Mouse (Mus musculus) frontal cortex, postnatal 25 days (tissue): ENCODE data around the gene Gns.
"Not testable (repeated sequence)": the region's sequence is repeated elsewhere in the genome, so short reads cannot be mapped to it uniquely, and the experiment has no call there.

ENCODE experiments used
- DNase-seq, 2 experiments: peaks; one replicate each; pipeline ENCODE4 v3.0.0; 2022; ENCODE audit warnings: low spot score in 2 of 2

Gns gene

GRCm38 (mm10) chr10:121364801-121365564 is at the start of gene Gns:
Gene Gns, plus strand, starts transcription at chr10:121365090.
- peak; percentile 61 to 75 for DNase-seq

DNA sequence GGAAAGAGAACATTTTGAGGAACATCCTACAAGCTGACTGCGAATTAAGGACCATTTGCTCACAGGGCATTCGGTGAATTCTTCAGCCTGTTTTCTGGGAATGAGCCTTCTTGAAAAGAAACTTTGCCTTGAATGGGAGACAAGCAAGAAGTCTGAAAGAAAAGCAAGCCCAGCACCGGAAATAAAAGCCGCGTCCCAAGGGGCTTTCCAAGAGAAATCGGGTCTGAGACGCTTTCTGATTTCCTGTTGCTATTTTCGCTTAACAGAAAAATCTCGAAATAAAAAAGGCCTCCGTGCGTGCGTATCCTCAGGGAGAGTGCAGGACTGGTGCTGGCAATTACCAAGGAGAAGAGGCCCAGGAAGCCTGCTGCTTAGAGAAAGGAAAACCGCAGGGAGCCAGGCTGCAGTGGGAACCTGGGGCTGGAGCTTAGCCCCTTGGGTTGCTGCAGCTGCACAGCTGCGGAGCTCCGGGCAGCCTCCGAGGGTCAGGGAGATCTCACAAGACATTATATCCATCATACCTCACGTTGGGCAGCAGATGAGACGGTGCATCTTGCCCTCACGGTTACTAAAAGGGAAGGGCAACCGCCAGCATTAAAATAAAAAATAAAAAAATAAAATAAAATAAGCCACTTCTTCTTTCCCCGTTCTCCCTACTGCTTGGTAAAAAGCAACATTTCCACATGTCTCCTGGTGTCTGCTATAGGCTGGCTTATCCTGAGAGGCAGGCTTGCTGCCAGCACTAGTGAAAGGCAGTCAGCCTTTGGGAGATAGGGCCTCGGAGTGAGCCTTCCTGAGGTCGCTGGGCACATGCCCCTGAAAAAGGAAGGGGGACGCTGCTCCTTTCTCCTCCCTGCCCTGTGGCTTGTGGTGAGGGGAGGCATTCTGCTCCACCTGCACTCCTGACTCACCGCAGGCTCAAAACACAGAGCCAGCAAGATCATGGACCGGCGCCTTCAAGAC is 49.3 kb upstream of the Gns start:
- DNase-seq = no peak

DNA sequence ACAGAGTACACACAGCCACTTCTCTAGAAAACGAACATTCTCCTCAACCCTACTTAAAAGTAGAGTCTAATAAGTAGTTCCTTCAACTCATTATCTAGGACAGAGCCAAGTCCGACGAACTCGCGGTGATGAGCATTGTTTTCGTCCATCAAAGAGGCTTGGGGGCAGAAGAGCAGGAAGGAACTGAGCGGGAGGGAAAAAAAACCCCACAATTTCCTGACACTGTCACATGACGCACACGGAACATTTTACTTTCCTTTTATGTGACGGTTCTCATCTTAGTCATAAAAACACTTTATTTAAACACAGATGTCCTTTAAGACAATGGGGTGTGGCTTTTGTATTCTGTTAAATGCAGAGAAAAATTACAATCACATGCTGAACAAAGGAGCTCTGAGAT is 48.5 kb upstream of the Gns start:
- DNase-seq = no peak

DNA sequence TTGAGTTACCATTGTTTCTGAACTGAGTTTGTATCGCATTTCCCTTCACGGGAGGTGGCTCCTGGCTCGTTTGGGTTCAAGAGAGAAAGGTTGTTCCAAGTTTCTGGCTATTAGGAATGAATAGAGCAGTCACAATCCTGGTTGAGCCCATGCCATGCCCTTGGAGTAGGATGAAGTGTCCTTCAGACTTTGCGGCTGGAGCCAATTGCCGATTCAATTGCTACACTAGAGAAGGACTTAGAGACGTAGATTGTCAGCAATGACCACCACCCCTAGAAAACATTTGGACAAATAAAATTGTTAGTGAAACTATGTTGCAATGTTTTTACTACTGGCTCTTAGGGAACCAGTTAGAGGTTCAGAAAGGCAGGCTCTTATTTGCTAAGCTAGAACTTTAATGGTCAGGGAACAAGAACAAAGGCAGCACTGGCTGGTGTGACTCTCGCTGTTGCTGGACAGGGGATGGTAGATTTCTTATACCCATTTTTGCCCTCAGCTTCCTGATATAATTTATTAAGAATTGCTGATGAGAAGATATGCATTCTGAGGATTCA is 46.4 kb upstream of the Gns start:
- no peak for DNase-seq

GRCm38 (mm10) chr10:121323493-121323892 is 41.4 kb upstream of the Gns start:
- no peak for DNase-seq

DNA sequence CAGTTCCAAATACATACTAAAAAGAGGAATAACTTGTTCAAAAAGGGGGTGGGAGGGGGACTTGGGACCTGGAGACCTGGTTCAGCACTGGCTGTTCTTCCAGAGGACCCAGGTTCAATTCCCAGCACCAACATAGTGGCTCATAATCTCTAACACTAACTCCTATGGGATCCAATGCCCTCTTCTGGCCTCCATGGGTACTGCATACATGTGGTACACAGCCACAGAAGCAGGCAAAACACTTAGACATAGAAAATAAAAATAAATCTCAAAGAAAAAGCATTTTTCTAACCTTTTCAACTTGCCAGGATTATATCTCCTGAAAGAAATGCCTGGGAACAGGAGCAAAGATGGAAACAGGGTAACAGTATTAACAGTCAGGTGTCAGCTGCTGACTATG is 38.7 kb upstream of the Gns start:
- no peak for DNase-seq

DNA sequence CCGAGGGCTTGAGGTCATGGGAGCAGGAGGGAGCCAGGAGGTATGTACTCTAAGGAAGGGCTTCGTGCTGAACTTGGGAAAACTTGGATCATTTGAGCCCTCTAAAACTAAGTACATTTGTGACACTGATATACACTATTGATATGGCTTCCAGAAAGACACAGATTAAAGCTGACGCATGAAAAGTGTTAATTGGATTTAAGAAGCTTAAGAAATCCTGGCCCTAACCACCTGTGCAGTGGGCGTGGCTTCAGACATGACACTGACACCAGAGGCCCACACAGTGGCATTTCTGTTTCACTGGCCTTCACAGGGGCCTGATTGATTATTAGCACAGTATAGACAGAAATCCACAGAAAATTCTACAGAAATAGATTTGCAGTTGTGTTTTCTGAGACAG is 35.3 kb upstream of the Gns start:
- DNase-seq = no peak

DNA sequence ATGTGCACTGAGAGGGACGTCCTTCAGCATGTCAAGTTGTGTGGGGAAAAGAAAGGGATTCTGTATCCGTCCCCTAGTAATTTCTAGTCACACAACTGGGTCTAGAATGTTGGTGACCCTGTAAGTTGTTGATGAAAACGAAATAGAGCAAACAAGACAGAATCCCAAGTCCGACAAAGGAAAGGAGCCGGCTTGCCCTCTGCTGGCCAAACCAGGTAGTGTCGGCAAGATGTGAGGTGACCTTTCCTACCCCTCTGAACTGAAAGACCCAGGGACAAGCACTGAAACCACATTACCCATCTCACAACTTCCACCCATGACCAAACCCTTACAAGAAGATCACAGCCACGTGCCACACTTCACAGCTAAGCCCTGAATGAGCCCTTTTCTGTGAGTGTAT is 34.0 kb upstream of the Gns start:
- DNase-seq = peak; percentile 52 to 68

DNA sequence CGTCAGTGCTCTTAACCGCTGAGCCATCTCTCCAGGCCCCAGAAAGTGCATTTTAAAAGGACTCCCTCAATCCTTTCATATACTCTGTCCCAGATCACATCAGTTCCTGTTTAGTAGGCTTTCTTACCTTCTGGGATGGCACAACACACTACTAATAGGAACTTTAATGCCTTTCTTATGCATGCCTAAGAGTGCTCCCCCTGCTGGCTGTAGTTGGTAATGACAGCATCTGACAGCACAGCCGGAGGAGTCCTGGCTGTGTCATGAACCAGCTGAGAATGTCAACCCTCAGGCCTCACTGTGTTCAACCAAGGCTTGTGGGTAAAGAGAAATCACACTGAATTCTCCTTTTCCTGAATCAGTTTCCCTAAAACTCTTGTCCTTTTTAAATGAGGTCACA is 30.3 kb upstream of the Gns start:
- peak; percentile 29 to 42 for DNase-seq

- not testable (repeated sequence) for DNase-seq
Measured at GRCm38 (mm10) chr10:121336536-121336935, 28.4 kb upstream of the Gns start.

- DNase-seq = no peak
Measured at GRCm38 (mm10) chr10:121340754-121341593, 23.9 kb upstream of the Gns start.

DNA sequence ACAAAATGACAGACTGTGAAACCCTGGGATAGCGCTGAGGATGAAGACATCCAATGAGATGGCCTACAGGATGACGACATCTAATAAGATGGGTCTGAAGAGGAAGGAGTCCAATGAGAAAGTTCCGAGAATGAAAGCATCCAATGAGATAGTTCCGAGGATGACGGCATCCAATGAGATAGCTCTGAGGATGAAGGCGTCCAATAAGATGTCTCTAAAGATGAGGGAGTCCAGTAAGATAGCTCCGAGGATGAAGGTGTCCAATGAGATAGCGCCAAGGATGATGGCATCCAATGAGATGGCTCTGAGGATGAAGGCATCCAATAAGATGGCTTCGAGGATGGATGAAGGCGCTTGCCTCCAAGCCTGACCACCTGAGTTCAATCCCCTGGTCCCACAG is 22.6 kb upstream of the Gns start:
- no peak for DNase-seq

- no peak for DNase-seq
Measured at GRCm38 (mm10) chr10:121343867-121344266, 21.0 kb upstream of the Gns start.

DNA sequence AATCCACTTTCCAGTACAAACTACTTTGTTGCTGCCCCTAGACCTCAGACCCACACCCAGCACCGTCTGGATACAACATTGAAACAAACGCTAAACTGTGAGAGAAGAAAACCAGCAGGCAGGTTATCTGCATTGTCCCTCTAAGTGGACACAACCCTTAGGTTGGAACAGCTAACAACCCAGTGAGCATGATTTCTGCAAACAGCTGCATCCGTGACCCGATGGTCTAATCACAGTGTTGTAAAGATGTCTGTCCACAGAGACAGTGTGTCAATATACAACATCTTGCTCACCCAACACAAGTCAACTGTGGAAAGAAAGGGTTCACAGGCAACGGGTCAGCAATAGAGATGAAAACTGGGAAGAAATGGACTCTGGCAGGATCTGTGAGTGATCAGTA is 15.6 kb upstream of the Gns start:
- DNase-seq = no peak

DNA sequence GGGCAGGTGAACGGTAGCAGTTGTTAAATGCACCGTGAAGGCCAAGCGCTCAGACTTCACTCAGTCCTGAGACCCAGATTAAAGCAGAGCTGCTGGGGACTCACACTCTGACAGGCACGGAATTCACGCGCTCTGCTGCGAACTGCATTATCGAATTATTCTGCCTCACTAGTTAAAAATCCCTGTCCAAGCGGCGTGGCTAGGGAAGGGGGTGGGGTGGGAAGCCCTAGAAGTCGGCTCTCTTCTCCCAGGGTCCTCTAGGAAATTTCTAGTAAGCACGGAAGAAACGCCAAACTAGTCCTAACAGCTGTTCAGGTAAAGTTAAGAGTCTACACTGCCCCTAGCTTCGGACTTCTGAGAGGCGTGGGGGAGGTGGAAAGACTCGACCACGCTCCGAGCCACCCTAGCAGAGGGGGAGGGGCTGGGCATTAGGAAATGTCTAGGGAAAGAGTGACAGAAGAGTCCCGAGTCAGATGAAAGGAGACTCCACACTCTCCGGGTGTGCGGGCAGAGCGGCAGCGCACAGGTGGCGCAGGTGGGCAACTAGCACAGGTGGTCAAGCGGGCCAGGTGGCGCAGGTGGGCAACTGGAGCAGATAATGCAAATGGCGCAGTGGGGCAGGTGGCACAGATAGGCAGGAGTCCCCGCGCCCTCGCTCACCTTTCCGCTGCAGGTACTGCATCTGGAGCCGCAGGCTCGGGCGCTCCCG is 14.4 kb upstream of the Gns start:
- DNase-seq = no peak

DNA sequence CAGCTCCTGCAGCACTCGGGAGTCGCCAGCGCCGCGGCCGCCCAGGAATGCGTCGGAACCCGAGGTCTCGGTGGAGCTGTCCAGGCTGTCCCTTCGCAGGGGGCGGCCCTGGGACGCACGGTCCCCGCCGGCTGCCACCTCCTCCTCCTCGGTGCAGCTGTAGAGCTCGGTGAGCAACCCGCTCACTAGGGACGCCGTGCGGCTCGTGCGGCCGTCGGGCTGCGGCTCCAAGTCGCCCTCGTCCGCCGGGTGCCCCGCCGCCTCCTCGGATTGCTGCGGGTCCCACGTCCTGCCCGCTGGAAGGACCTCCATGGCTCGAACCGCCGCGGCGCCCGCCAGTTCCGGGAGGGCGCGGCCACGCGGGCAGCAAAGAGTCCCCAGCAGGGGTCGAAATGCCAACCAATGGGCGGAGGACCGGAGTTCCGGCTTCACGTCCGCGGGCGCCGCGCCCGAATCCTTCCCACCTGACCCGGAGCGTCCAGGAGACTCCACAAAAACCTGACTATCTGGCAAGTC is 13.8 kb upstream of the Gns start, which contains the start of gene Tbc1d30:
TSS of gene Tbc1d30 (minus strand) at position 213 of the 516 bp plus-strand sequence.
- DNase-seq = no peak

- no peak for DNase-seq
Measured at GRCm38 (mm10) chr10:121351692-121352290, 13.1 kb upstream of the Gns start.

DNA sequence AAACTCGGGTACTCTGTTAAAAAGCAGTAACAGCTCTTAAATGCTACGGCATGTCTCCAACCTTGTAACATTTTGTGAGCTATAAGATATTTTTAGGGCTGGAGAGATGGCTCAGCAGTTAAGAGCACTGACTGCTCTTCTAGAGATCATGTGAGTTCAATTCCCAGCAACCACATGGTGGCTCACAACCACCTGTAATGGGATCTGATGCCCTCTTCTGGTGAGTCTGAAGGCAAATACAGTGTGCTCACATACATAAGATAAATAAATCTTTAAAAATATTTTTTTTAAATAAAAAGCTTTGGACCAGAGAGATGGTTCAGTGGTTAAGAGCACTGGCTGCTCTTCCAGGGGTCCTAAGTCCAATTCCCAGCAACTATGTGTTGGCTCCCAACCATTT is 4.5 kb upstream of the Gns start:
- no peak for DNase-seq

GRCm38 (mm10) chr10:121363201-121363600 is 1.7 kb upstream of the Gns start:
- no peak for DNase-seq

- DNase-seq = no peak
Measured at GRCm38 (mm10) chr10:121364306-121364705, 584 bp upstream of the Gns start.
